Mouse (Mus musculus) right cerebral cortex, postnatal 36 days (tissue): ENCODE data around the gene Cd44.

Experiments
- DNase-seq, 2 experiments: peaks; one replicate each; pipeline ENCODE4 v3.0.0; 2022; ENCODE audit warnings: low spot score in 2 of 2, mixed read lengths in 1 of 2

Gene Cd44

GRCm38 (mm10) chr2:102820225-102820711 is 81.2 kb downstream of the Cd44 start:
- DNase-seq: no peak

GRCm38 (mm10) chr2:102815289-102815809 is 86.1 kb downstream of the Cd44 start:
- DNase-seq: no peak

DNA sequence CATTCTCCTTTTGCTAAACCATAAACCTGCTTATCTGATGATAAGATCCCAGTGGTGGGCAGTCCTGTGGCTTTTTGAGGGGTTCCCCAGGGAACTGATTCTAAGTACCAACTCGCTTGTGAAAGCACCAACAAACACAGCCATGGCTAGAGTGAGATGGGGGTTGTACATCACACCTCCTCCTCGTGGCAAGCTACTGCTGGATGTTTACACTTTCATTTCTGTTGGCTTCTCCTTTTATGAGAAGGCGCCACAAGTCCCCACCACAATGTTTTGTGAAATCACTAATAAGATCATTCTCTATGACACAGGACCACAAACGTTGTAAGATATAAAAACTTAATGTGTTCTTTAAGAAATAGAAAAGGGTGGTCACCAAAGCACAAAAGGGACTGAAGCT is 88.7 kb downstream of the Cd44 start:
- DNase-seq: no peak

GRCm38 (mm10) chr2:102809436-102809835 is 92.0 kb downstream of the Cd44 start:
- no peak for DNase-seq

- DNase-seq: no peak
Measured at GRCm38 (mm10) chr2:102807633-102808032, 93.8 kb downstream of the Cd44 start.

DNA sequence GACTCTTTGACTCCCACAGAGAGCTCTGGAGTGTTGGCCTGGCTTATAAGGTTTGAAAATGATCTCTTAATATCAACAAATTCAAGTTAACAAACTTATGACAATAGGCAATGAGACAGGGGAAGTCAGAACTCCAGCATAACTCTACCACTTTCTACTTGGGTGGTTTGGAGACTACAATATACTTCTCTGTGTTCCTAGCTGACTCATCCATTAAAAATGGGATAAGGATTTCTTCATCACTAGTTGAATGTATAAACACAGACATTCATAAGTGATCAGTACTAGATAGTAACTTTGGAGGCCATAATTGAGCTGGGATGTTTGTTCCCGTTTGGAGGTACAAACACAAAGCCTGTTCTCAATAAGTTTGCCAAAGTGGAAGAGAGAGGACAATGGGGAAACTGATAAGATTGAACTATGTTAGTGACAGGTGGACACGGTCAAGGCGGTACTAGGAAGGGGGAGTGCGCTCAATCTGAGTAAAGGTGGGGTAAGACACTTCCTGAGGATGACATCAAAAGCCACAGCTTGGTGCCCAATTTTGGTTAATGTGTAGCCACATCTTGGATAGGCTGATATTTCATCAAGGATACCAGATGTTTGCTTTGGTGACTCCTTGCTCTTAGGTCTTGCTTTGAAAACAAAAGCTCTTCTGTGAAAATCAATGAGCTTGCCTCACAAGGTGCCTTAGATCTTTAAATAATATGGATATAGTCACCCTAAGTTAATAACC is 95.5 kb downstream of the Cd44 start:
- no peak for DNase-seq

DNA sequence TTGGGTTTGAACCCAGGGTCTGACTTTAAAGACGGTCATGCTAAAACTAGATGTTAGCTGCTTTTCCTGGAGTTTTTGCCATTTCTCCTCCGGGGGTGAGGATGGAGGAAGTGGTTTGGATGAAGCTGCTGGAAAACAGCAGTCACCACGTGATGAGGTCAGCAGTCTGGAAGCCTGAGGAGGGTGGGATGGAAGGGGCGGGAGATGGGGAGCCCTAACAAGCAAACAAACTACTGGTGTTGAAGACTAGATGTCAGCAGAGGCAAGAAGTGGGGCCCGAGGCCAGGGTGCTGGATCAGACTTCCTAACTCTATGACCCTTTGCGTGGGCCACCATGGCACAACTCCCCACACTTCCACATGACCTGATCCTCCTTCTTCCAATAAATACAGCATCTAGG is 96.2 kb downstream of the Cd44 start:
- no peak for DNase-seq

GRCm38 (mm10) chr2:102804109-102804508 is 97.4 kb downstream of the Cd44 start:
- no peak for DNase-seq

DNA sequence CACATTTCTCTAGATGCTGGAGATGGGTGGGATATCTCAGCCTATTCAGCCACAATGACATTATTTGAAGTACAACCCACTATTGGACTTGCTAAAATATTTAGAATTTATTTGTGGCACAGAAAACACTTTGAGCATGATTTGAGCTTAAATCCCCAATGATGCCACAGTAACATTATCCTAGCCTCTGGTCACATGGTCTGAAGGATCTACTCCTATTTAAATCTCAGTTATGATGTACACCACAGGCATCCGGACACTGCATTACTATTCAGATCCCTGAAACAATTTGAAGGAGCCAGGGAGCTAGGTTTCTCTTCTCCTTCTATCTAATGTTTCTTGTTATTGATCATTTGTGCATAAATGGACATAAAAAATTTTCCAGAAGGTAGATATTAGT is 99.6 kb downstream of the Cd44 start:
- DNase-seq: no peak

DNA sequence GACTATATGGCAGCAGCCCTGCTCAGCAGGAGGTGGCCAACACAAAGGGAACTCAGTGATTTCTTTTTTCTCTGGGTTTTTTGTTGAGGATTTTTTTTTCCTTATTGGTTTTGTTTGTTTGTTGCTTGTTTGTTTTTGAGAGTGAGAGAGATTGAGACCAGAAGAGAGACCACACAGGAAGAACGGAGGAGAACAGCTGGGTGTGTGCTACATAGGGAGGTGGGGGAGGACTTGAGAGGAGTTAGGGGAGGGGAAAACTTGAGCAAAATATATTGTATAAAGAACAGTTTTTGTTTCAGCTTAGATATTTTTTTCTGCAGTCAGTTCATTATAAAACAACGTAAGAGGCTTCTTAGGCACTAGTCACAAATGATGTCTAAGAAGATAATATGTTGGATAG is 103.3 kb downstream of the Cd44 start:
- no peak for DNase-seq

- no peak for DNase-seq
Measured at GRCm38 (mm10) chr2:102795034-102795433, 106.4 kb downstream of the Cd44 start.

- DNase-seq: no peak
Measured at GRCm38 (mm10) chr2:102792804-102793203, 108.7 kb downstream of the Cd44 start.

- DNase-seq: no peak
Measured at GRCm38 (mm10) chr2:102791641-102792040, 109.8 kb downstream of the Cd44 start.

DNA sequence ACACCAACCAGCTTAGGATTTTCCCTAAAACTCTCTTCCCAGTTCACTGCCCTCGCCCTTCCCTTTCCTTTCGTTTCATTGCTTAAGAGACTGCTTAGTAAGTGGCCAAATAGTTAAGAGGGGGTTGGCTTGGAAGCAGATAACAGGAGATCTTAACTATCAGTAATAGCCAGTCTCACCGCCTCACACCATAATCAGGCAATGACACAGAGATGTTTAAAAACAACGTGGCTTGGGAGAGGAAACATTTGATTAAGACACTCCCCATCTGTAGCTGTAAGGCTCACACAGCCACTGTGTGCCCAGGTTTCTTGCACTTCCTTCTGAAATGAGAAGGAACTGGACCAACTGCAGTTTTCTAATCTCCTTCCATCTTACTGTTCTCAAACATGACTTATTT is 115.8 kb downstream of the Cd44 start:
- no peak for DNase-seq

- DNase-seq: no peak
Measured at GRCm38 (mm10) chr2:102782751-102783150, 118.7 kb downstream of the Cd44 start.

DNA sequence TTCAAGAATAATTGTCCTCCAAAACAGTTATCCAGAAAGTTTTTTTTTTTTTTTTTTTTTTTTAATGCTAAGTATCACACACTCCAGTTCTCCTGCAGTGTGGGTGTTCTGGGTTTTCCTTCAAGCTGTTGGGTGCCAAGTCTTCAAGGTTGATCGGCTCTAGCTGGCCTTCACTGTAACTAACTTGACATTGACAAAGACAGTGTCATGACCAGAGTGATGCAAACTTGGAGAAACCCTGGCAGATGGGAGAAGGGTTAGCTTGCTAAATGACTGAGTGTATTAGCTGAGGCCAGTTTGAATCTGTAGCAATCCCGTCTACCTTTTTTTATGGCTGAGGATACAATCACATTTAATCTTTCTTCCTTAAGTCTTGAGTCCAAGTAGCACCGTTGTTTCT is 123.3 kb downstream of the Cd44 start:
- no peak for DNase-seq

DNA sequence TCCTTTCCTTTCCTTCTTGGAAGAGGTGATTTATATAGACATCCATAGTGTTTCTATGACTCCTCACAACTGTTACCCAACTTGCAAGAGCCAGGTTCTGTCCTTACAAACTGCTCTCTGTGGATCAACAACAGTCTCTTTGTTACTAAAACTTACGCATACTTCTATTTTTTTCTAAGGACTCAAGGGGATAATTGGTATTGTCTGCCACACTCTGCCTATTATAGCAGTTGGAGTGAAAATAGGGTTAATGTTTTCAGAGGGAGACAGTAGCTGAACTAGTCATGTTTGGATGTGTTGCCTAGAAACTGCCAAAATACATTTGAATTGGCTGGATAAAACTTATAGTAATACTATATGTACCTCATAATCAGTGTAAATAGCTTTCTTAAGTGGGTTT is 125.9 kb downstream of the Cd44 start:
- no peak for DNase-seq

GRCm38 (mm10) chr2:102774700-102775099 is 126.8 kb downstream of the Cd44 start:
- no peak for DNase-seq

DNA sequence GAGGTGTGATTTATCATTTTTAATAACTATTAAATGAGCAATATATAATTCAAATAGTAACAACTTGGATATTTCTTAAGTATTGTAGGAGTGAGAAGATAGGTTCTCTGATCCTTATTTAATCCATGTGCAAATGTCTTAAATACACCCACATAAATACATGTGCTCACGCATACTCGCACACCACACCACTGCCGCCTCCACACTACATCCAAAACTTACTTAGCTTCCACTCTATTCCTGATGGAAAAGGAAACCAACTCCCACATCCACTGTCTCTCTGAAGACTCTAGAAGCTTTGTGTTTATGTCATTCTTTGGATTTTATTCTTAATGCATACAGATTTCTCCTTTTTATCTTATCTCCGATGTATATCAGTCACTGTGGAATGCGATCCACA is 129.2 kb downstream of the Cd44 start:
- peak in 1 of 2 experiments; percentile 46 for DNase-seq

- no peak for DNase-seq
Measured at GRCm38 (mm10) chr2:102771304-102771703, 130.2 kb downstream of the Cd44 start.

- no peak for DNase-seq
Measured at GRCm38 (mm10) chr2:102768267-102768666, 133.2 kb downstream of the Cd44 start.

DNA sequence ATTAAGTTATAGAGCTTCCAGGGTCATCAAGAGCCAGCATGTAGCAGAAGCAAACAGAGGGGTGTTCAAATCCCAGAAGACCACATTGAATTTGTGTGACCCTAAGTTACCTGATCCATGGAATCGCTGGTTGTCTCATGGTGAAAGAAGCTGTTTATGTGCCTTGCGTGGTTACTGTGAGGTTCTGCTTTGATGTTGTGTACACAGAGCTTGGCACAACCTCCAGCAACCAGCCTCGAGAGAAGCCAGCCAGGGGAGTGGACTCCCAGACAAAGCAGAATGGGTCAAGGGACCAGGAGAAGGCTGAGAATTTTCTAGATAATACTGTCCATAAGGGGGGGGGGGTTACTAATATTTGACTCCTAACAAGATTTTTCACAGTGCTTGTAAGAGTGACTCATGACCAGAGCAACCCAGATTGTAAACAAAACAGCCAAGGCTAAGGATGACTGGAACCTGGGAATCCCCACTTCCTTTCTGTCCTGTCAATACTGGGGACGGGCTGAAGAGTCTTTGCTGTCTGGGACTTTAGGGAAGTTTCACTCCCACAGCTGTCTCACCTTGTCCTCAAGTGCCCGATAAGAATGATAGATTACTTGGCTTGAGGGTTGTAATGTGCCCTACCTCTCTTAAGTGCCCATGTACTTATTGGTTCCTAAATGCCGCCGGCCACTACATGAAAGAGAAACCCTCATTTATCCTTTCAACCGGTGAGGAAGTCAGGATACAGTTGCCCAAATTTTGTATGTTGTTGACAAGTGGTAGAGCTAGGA is 136.7 kb downstream of the Cd44 start:
- DNase-seq: no peak

GRCm38 (mm10) chr2:102763991-102764390 is 137.5 kb downstream of the Cd44 start:
- DNase-seq: no peak
